Mouse (Mus musculus): Measurements from ENCODE around the gene Slc44a5.

Gene Slc44a5

GRCm38 (mm10) chr3:154301102-154301501, 327.9 kb downstream of the Slc44a5 start:
- DNase-seq (ENCODE audit: low spot score), result no peak

GRCm38 (mm10) chr3:154305163-154305884, 332.1 kb downstream of the Slc44a5 start:
- no peak for DNase-seq (ENCODE audit: low spot score)

GRCm38 (mm10) chr3:154317651-154318248, 344.5 kb downstream of the Slc44a5 start:
- DNase-seq (ENCODE audit: low spot score), result no peak

Data from left cerebral cortex, adult 11 months (tissue).